Mouse (Mus musculus) T-cell, adult 66 days (primary cell): ENCODE data around the gene Tubb3. TPM values are rescaled to one million over a fixed set of nuclear protein-coding genes. Genes with fewer than 3 reads are reported as not detected.

ENCODE experiments used
- total RNA-seq, 2 experiments: library from RNA; stranded (reverse); gene quantifications; 3 replicates in 1 of 2; 4 replicates in 1 of 2; pipeline ENCODE4 v1.2.4; 2023

The Tubb3 gene
- 1 to 10 TPM; 1.2 to 1.5 TPM for total RNA-seq

DNA sequence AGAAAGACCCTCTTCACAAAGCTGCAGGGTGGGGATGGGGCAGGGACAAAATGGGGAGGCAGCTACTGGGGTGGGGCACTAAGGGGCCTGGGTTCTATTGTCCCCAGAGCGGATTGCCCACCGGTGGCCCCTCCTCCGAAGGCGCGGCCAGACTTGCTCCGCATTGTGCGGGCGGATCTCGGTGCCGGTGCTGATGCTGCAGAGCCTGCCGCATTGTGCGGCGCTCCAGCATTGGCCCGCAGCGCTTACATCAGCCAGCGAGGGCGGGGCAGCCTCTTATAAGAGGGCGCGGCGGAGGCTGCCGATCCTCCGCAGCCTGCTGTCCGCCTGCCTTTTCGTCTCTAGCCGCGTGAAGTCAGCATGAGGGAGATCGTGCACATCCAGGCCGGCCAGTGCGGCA lies at the start of gene Tubb3:
Gene Tubb3 (plus strand): TSS at position 179 of the 400 bp plus-strand sequence.

GRCm38 (mm10) chr8:123373403-123374238 lies 37.6 kb upstream of the Tubb3 start, which contains the start of gene Tcf25:
Gene Tcf25 (plus strand): TSS chr8:123373753.

DNA sequence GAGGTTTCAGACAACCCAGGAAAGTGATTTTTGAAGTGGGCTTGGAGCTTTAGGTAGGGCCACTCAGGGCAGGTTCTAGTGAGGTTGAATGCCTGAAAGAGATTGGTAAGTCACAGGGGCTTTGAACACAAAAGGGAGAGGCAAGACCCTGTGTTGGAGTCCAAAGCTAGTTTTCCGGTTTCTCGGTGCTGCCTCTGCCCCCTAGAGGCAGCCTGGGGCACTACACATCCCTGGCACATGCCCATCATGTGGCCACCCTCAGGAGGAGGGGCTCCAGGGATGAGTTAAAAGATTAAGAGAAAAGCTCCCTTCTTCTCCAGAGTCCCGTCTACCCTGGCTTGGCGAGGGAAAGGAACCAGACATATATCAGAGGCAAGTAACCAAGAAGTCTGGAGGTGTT lies 4.4 kb upstream of the Tubb3 start, which contains the start of gene Mc1r:
Gene Mc1r (plus strand): TSS at position 322 of the 400 bp plus-strand sequence.

GRCm38 (mm10) chr8:123423441-123423840 lies 12.2 kb downstream of the Tubb3 start, which contains the start of gene Def8:
Gene Def8 (plus strand): TSS chr8:123423527.

Other genes starting within 250 kb of the Tubb3 start
- gene Dpep1, start 225.2 kb upstream of the Tubb3 start, total RNA-seq = not detected
- 10 to 100 TPM; 66.2 to 94.1 TPM for gene Chmp1a, start 198.7 kb upstream of the Tubb3 start, total RNA-seq
- not detected for gene Spata33, start 198.6 kb upstream of the Tubb3 start, total RNA-seq
- gene Cdk10, start 186.6 kb upstream of the Tubb3 start, total RNA-seq = 10 to 100 TPM; 56.3 to 72.4 TPM
- 10 to 100 TPM; 10.6 to 14.3 TPM for gene Spata2l, start 175.2 kb upstream of the Tubb3 start, total RNA-seq
- 10 to 100 TPM; 35.2 to 40.2 TPM for gene Zfp276, start 157.2 kb upstream of the Tubb3 start, total RNA-seq
- 10 to 100 TPM; 31.2 to 33.0 TPM for gene Vps9d1, start 157.1 kb upstream of the Tubb3 start, total RNA-seq
- 1 to 10 TPM; 9.8 TPM for gene Fanca, start 92.8 kb upstream of the Tubb3 start, total RNA-seq
- gene Spire2, start 78.7 kb upstream of the Tubb3 start, total RNA-seq = not detected
- gene Tcf25, start 37.7 kb upstream of the Tubb3 start, total RNA-seq = 100 to 1,000 TPM; 195 to 202 TPM
- under 1 TPM; 0.58 to 0.86 TPM for gene Mc1r, start 4.3 kb upstream of the Tubb3 start, total RNA-seq
- gene Def8, start 12.1 kb downstream of the Tubb3 start, total RNA-seq = 10 to 100 TPM; 13.8 to 20.9 TPM
- gene Afg3l1, start 66.5 kb downstream of the Tubb3 start, total RNA-seq = 10 to 100 TPM; 45.9 to 49.9 TPM
- not detected for gene Dbndd1, start 104.0 kb downstream of the Tubb3 start, total RNA-seq
- gene Gas8, start 107.4 kb downstream of the Tubb3 start, total RNA-seq = 1 to 10 TPM; 2.3 to 4.5 TPM
- not detected for gene Rhou, start 242.5 kb downstream of the Tubb3 start, total RNA-seq